Mouse (Mus musculus) myocyte (in vitro differentiated cells): ENCODE data around the gene Rdh8. TPM values are rescaled to one million over a fixed set of nuclear protein-coding genes. Genes with fewer than 3 reads are reported as not detected.

ENCODE experiments used
- H3K27me3 ChIP-seq: one replicate; pipeline ENCODE4 v1.6.1; 2011; ENCODE audit not compliant: control insufficient read depth, insufficient read depth, insufficient read length
- H3K36me3 ChIP-seq: one replicate; pipeline ENCODE4 v1.6.1; 2011; ENCODE audit not compliant: control insufficient read depth, insufficient read depth
- H3K4me2 ChIP-seq: one replicate; pipeline ENCODE4 v1.6.1; 2011; ENCODE audit warnings: low read depth, control low read depth
- H3K4me3 ChIP-seq: one replicate; pipeline ENCODE4 v1.5.1; 2011; ENCODE audit warnings: mild to moderate bottlenecking, control low read depth, moderate library complexity
- H3K79me2 ChIP-seq: one replicate; pipeline ENCODE4 v1.6.1; 2011; ENCODE audit not compliant: control insufficient read depth, insufficient read depth
- H3ac ChIP-seq: one replicate; pipeline ENCODE4 v1.6.1; 2011; ENCODE audit not compliant: control insufficient read depth, insufficient read length
- CEBPB ChIP-seq: IDR thresholded peaks from 2 replicates; pipeline ENCODE4 v1.6.1; 2011; ENCODE audit warnings: mild to moderate bottlenecking, moderate library complexity; ENCODE audit not compliant: poor library complexity, insufficient read depth, severe bottlenecking
- E2F4 ChIP-seq: IDR thresholded peaks from one replicate; pipeline ENCODE4 v1.6.1; 2011; ENCODE audit warnings: mild to moderate bottlenecking, control low read depth, moderate library complexity; ENCODE audit not compliant: insufficient read depth
- MAX ChIP-seq: IDR thresholded peaks from one replicate; pipeline ENCODE4 v1.6.1; 2011; ENCODE audit warnings: low read depth, mild to moderate bottlenecking, control low read depth
- MYOD1 ChIP-seq, 3 experiments: IDR thresholded peaks; one replicate each; pipeline ENCODE4 v1.6.1; 2011; ENCODE audit warnings: control low read depth in 2 of 3, low read depth in 2 of 3, mild to moderate bottlenecking in 2 of 3, moderate library complexity in 1 of 3; ENCODE audit not compliant: insufficient read length in 2 of 3, control insufficient read depth in 1 of 3
- MYOG ChIP-seq, 3 experiments: IDR thresholded peaks; one replicate each; pipeline ENCODE4 v1.6.1; 2011; ENCODE audit warnings: control low read depth in 2 of 3, low read depth in 2 of 3, mild to moderate bottlenecking in 2 of 3; ENCODE audit not compliant: insufficient read length in 2 of 3, control insufficient read depth in 1 of 3, insufficient read depth in 1 of 3
- POLR2A ChIP-seq: IDR thresholded peaks from one replicate; pipeline ENCODE4 v1.6.1; 2011; ENCODE audit warnings: low read depth, mild to moderate bottlenecking, control low read depth, moderate library complexity; ENCODE audit not compliant: insufficient read length
- POLR2AphosphoS2 ChIP-seq: IDR thresholded peaks from one replicate; pipeline ENCODE4 v1.6.1; 2011; ENCODE audit warnings: low read depth, control low read depth; ENCODE audit not compliant: insufficient read length
- REST ChIP-seq: IDR thresholded peaks from one replicate; pipeline ENCODE4 v1.6.1; 2011; ENCODE audit warnings: mild to moderate bottlenecking, control low read depth, moderate library complexity; ENCODE audit not compliant: insufficient read depth, insufficient read length
- SRF ChIP-seq: IDR thresholded peaks from one replicate; pipeline ENCODE4 v1.6.1; 2011; ENCODE audit warnings: low read depth; ENCODE audit not compliant: control insufficient read depth, insufficient read length
- TCF12 ChIP-seq: IDR thresholded peaks from one replicate; pipeline ENCODE4 v1.6.1; 2011; ENCODE audit warnings: mild to moderate bottlenecking, control low read depth; ENCODE audit not compliant: poor library complexity, insufficient read depth, severe bottlenecking
- TCF3 ChIP-seq: IDR thresholded peaks from one replicate; pipeline ENCODE4 v1.6.1; 2011; ENCODE audit warnings: low read depth, control low read depth; ENCODE audit not compliant: insufficient read length
- USF1 ChIP-seq: IDR thresholded peaks from one replicate; pipeline ENCODE4 v1.6.1; 2011; ENCODE audit warnings: low read depth, mild to moderate bottlenecking, control low read depth, moderate library complexity
- polyA plus RNA-seq: library from polyadenylated mRNA; unstranded; fragments of >200 nt; fragmentation: generic; extraction: Trizol; gene quantifications from one replicate; pipeline ENCODE4 v1.2.1, GENCODE M21; 2012; ENCODE audit warnings: missing spikeins

Gene Rdh8
- polyA plus RNA-seq, 1 experiment, result not detected

DNA sequence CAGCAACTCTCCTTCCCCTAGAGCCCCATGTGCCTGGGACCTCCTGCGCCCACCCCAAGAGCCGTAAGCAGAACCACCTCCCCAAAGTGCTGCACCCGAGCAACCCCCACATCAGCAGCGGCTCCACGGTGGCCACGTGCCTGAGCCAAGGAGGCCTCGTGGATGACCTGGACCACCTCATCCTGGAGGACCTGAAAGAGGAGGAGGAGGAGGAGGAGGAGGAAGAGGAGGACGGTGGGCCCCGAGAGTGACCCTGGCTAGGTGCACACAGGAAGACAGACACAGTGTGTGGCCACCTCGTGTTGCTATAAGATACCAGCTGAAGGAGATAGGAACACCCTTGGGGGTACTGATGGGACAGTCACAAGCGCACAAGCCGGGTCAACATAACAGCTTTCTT, 55.2 kb downstream of the Rdh8 start:
- H3K4me3 ChIP-seq, result no peak overlapping the region
- no peaks in the 10 kb centered on the region for H3K36me3 ChIP-seq
- TF ChIP-seq MYOD1 (IDR thresholded peaks at IDR 0.05; ENCODE audit: control insufficient read depth in 1 of 3, insufficient read length in 2 of 3, low read depth in 2 of 3) (no peak), REST (no peak), TCF12 (no peak), POLR2A (no peak), USF1 (no peak), MYOG (IDR thresholded peaks at IDR 0.05; ENCODE audit: control insufficient read depth in 1 of 3, insufficient read depth in 1 of 3, insufficient read length in 2 of 3, low read depth in 2 of 3) (no peak), POLR2AphosphoS2 (no peak), SRF (no peak), CEBPB (no peak), TCF3 (no peak), MAX (no peak), E2F4 (no peak)
- no peak overlapping the region for H3K4me2 ChIP-seq
- no peak overlapping the region for H3ac ChIP-seq
- no peaks in the 10 kb centered on the region for H3K27me3 ChIP-seq
- H3K79me2 ChIP-seq, result no peaks in the 10 kb centered on the region

DNA sequence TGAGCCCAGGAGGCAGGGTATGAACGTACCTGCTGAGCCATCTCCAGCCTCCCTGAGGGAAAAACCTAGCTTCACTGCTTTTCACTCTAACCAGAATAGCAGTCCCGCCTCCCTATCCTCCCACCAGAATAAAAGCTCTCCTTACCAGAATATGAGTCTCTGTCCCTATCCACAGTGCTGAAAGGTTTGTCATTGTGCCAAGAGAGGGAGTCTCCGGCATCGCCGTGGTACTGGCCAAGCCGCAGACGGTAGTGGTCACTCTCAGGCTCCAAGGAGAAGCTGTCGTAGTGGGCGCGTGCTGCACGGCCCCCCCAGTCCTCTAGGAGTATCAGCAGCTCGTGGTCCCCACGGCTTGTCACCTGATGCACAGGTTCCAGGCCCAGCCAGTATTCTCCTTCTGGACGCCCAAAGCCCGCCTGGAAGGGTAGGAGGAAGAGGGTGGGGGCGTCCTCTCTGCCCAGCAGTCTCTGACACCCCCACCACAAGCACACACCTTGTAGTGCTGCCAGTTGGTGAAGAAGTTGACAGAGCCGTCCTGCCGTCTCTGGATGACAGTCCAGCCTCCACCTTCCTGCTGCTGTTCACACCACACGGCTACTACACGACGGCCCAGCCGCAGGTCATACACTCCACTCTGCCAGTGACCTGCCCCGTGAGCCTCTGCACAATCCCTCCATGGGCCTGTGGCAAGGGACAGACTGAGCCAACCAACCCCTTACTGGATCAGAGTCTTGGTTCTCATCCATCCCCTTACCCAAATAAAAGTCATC, 56.9 kb downstream of the Rdh8 start:
- H3K79me2 ChIP-seq, result no peaks in the 10 kb centered on the region
- no peak for TF ChIP-seq CEBPB
- no peak for TF ChIP-seq POLR2AphosphoS2
- no peak for TF ChIP-seq REST
- no peak for TF ChIP-seq E2F4
- no peak for TF ChIP-seq MYOG (IDR thresholded peaks at IDR 0.05; ENCODE audit: control insufficient read depth in 1 of 3, insufficient read depth in 1 of 3, insufficient read length in 2 of 3, low read depth in 2 of 3)
- no peak for TF ChIP-seq USF1
- TF ChIP-seq POLR2A, result no peak
- TF ChIP-seq TCF12, result no peak
- TF ChIP-seq TCF3, result no peak
- no peak for TF ChIP-seq MAX
- TF ChIP-seq MYOD1 (IDR thresholded peaks at IDR 0.05; ENCODE audit: control insufficient read depth in 1 of 3, insufficient read length in 2 of 3, low read depth in 2 of 3), result no peak
- TF ChIP-seq SRF, result no peak
- H3K4me3 ChIP-seq, result no peak overlapping the region
- H3K36me3 ChIP-seq, result no peaks in the 10 kb centered on the region
- no peak overlapping the region for H3ac ChIP-seq
- H3K27me3 ChIP-seq, result no peaks in the 10 kb centered on the region
- no peak overlapping the region for H3K4me2 ChIP-seq

Other genes with a start within 250 kb of the Rdh8 start
- gene Zfp846, start 237.2 kb upstream of the Rdh8 start, polyA plus RNA-seq, result 1.7 TPM
- gene Ubl5, start 175.6 kb upstream of the Rdh8 start, polyA plus RNA-seq, result 762 TPM
- gene Fbxl12, start 173.7 kb upstream of the Rdh8 start, polyA plus RNA-seq, result 10.6 TPM
- gene Pin1, start 166.4 kb upstream of the Rdh8 start, polyA plus RNA-seq, result 36.8 TPM
- gene Olfm2, start 72.2 kb upstream of the Rdh8 start, polyA plus RNA-seq, result 0.11 TPM
- 70.3 TPM for gene Col5a3, start 3.4 kb upstream of the Rdh8 start, polyA plus RNA-seq
- 4.6 TPM for gene A230050P20Rik, start 50.1 kb downstream of the Rdh8 start, polyA plus RNA-seq
- gene Angptl6, start 61.2 kb downstream of the Rdh8 start, polyA plus RNA-seq, result 12.6 TPM
- 44.3 TPM for gene Ppan, start 69.7 kb downstream of the Rdh8 start, polyA plus RNA-seq
- gene Eif3g, start 80.1 kb downstream of the Rdh8 start, polyA plus RNA-seq, result 202 TPM
- 22.1 TPM for gene Dnmt1, start 141.4 kb downstream of the Rdh8 start, polyA plus RNA-seq
- 5.5 TPM for gene S1pr2, start 158.3 kb downstream of the Rdh8 start, polyA plus RNA-seq
- 110 TPM for gene Mrpl4, start 184.2 kb downstream of the Rdh8 start, polyA plus RNA-seq
- gene Icam1, start 197.5 kb downstream of the Rdh8 start, polyA plus RNA-seq, result 0.06 TPM
- 0.73 TPM for gene Icam4, start 210.9 kb downstream of the Rdh8 start, polyA plus RNA-seq
- 0.25 TPM for gene Icam5, start 213.6 kb downstream of the Rdh8 start, polyA plus RNA-seq
- gene Zglp1, start 248.6 kb downstream of the Rdh8 start, polyA plus RNA-seq, result 0.26 TPM